In genomic region chr13:103920261-103920932, GRCm38 (mm10) we compare ENCODE assay signal across 8 mouse cellular contexts. TPM values are rescaled to one million over a fixed set of nuclear protein-coding genes. Genes with fewer than 3 reads are reported as not detected.
DNase-seq lines count a peak whose midpoint lies in the region; ATAC-seq and TF ChIP-seq lines count a peak whose summit lies in the region.

Erbin (minus strand) TSS chr13:103920514.

- no peak for TF ChIP-seq POLR2A in ES-Bruce4 (IDR thresholded peaks at IDR 0.05; ENCODE audit: insufficient read depth, low read length)
- peak; percentile 38 for TF ChIP-seq POLR2A in thymus, adult 2 months (IDR thresholded peaks at IDR 0.05; ENCODE audit: control insufficient read depth, extremely low read depth, insufficient read depth, low read length, poor library complexity)

- H3K9ac ChIP-seq in ES-Bruce4 (ENCODE audit: low read depth, poor library complexity, severe bottlenecking) = peak within 1 kb of the TSS; percentile 100
- H3K9ac ChIP-seq in forebrain, embryonic 16.5 days (replicated peaks; ENCODE audit: low read depth, low read length) = peak within 1 kb of the TSS; percentile 98
- peak within 1 kb of the TSS; percentile 99 for H3K9ac ChIP-seq in lung, embryonic 14.5 days

- TF ChIP-seq EP300 in ES-Bruce4 (IDR thresholded peaks at IDR 0.05; ENCODE audit: insufficient read depth, low read depth, low read length) = no peak

- no peaks in the 10 kb centered on the region for H3K4me1 ChIP-seq in ES-Bruce4 (ENCODE audit: control insufficient read depth, insufficient read depth, low read length)
- peaks cover 19% of the 10 kb centered on the region for H3K4me1 ChIP-seq in forebrain, embryonic 16.5 days (replicated peaks; ENCODE audit: control insufficient read depth, insufficient read depth, low read length)
- H3K4me1 ChIP-seq in lung, embryonic 14.5 days (ENCODE audit: insufficient read depth) = peaks cover 9% of the 10 kb centered on the region; the same call in 1 of the 2 replicates
- H3K4me1 ChIP-seq in thymus, adult 2 months (replicated peaks; ENCODE audit: control insufficient read depth, insufficient read depth, low read length) = no peaks in the 10 kb centered on the region

- TF ChIP-seq CTCF in ES-Bruce4 (IDR thresholded peaks at IDR 0.05; ENCODE audit: low read depth, low read length) = no peak
- no peak for TF ChIP-seq CTCF in layer of hippocampus, adult 2 months (conservative IDR thresholded peaks at IDR 0.05)
- no peak for TF ChIP-seq CTCF in lung, embryonic 14.5 days (IDR thresholded peaks at IDR 0.05; ENCODE audit: low read depth)
- no peak for TF ChIP-seq CTCF in thymus, adult 2 months (IDR thresholded peaks at IDR 0.05; ENCODE audit: borderline replicate concordance, control insufficient read depth, extremely low read depth, insufficient read depth, low read length, poor library complexity)

- H3K27ac ChIP-seq in ES-Bruce4 (ENCODE audit: insufficient read depth, low read length) = peak within 1 kb of the TSS; percentile 82
- peak within 1 kb of the TSS; percentile 100 for H3K27ac ChIP-seq in forebrain, embryonic 16.5 days (ENCODE audit: low read length)
- H3K27ac ChIP-seq in layer of hippocampus, adult 2 months = peak within 1 kb of the TSS; percentile 94
- H3K27ac ChIP-seq in lung, embryonic 14.5 days (ENCODE audit: low read depth) = peak within 1 kb of the TSS; percentile 100
- H3K27ac ChIP-seq in thymus, adult 2 months (ENCODE audit: control insufficient read depth, insufficient read depth, low read length) = peak within 1 kb of the TSS; percentile 87

- peak; percentile 12 to 39 for DNase-seq in cerebellum, adult 18-20 months
- peak; percentile 75 for DNase-seq in heart, postnatal 25 days (ENCODE audit: low spot score)
- peak; percentile 44 to 48 for DNase-seq in layer of hippocampus, adult 2 months (ENCODE audit: low spot score in 2 of 2)
- peak; percentile 81 for DNase-seq in lung, embryonic 14.5 days
- peak; percentile 79 for DNase-seq in thymus, adult 2 months

- peaks cover 6% of the 10 kb centered on the region for H3K27me3 ChIP-seq in ES-Bruce4 (ENCODE audit: control insufficient read depth, insufficient read depth, low read length, poor library complexity, severe bottlenecking)
- H3K27me3 ChIP-seq in forebrain, embryonic 16.5 days (replicated peaks; ENCODE audit: control insufficient read depth, insufficient read depth, low read length) = peaks cover 6% of the 10 kb centered on the region
- no peaks in the 10 kb centered on the region for H3K27me3 ChIP-seq in lung, embryonic 14.5 days (ENCODE audit: insufficient read depth, low read length)
- H3K27me3 ChIP-seq in thymus, adult 2 months (ENCODE audit: control insufficient read depth, insufficient read depth, low read length) = no peaks in the 10 kb centered on the region

- intact Hi-C loops in heart, postnatal 25 days (cut with DNase I) = loop anchor here (2.0 to 5.0 kb wide), 4 partner anchors 63 to 146 kb away; partner anchors contain the start of gene Srek1

- H3K36me3 ChIP-seq in ES-Bruce4 (ENCODE audit: control insufficient read depth, insufficient read depth, low read length, poor library complexity, severe bottlenecking) = no peaks in the 10 kb centered on the region
- H3K36me3 ChIP-seq in forebrain, embryonic 16.5 days (ENCODE audit: control insufficient read depth, insufficient read depth) = no peaks in the 10 kb centered on the region
- no peaks in the 10 kb centered on the region for H3K36me3 ChIP-seq in lung, embryonic 14.5 days (ENCODE audit: insufficient read depth)
- no peaks in the 10 kb centered on the region for H3K36me3 ChIP-seq in thymus, adult 2 months (ENCODE audit: control insufficient read depth, insufficient read depth, low read length)

- peak; percentile 49 for ATAC-seq in forebrain, embryonic 16.5 days
- peak; percentile 69 for ATAC-seq in lung, embryonic 14.5 days (ENCODE audit: insufficient read depth)
- peak; percentile 47 for ATAC-seq in neutrophil, adult 5-6 weeks (ENCODE audit: extremely low read depth, insufficient number of reproducible peaks, low FRiP score, poor library complexity, severe bottlenecking)

- peak within 1 kb of the TSS; percentile 85 for H3K4me2 ChIP-seq in forebrain, embryonic 16.5 days (ENCODE audit: low read length)
- H3K4me2 ChIP-seq in lung, embryonic 14.5 days = peak within 1 kb of the TSS; percentile 81

- WGBS in forebrain, embryonic 16.5 days = under 1% methylated on average over 67 of the region's 93 CpGs
- under 1% methylated on average over 92 of the region's 93 CpGs for WGBS in lung, embryonic 14.5 days
- under 1% methylated on average over 91 of the region's 93 CpGs for WGBS in thymus, adult 2 months

- peak within 1 kb of the TSS; percentile 98 for H3K4me3 ChIP-seq in ES-Bruce4 (ENCODE audit: low read depth, low read length)
- H3K4me3 ChIP-seq in forebrain, embryonic 16.5 days (replicated peaks; ENCODE audit: low read length) = peak within 1 kb of the TSS; percentile 84
- peak within 1 kb of the TSS; percentile 66 for H3K4me3 ChIP-seq in layer of hippocampus, adult 2 months
- peak within 1 kb of the TSS; percentile 97 for H3K4me3 ChIP-seq in lung, embryonic 14.5 days (ENCODE audit: low read depth, low read length)
- peak within 1 kb of the TSS; percentile 98 for H3K4me3 ChIP-seq in thymus, adult 2 months (ENCODE audit: control insufficient read depth, insufficient read depth, low read length)

- H3K9me3 ChIP-seq in ES-Bruce4 (replicated peaks; ENCODE audit: control insufficient read depth, insufficient read depth, low read length, poor library complexity, severe bottlenecking) = no peaks in the 10 kb centered on the region
- H3K9me3 ChIP-seq in forebrain, embryonic 16.5 days (ENCODE audit: control insufficient read depth, low read length) = no peaks in the 10 kb centered on the region
- H3K9me3 ChIP-seq in lung, embryonic 14.5 days (ENCODE audit: low read depth, low read length) = no peaks in the 10 kb centered on the region

RNA-seq across cellular contexts. Expression of gene Erbin, which starts in this region (rescaled TPM):
- 23.9 and 28.1 TPM in 2 replicates for polyA plus RNA-seq in ES-Bruce4 (2011; ENCODE audit: insufficient read depth, insufficient read length, low read depth, missing spikeins)
- polyA plus RNA-seq in forebrain, embryonic 16.5 days (2015; fragmentation: Nextera tagmentation; extraction: Ambion mirVana) = 8.8 and 10.2 TPM in 2 replicates
- 10 to 100 TPM; 44.0 to 48.6 TPM for total RNA-seq in heart, postnatal 25 days (2021)
- 10 to 100 TPM; 43.0 to 43.7 TPM for total RNA-seq in layer of hippocampus, adult 2 months (2021)
- 30.7 and 32.5 TPM in 2 replicates for polyA plus RNA-seq in lung, embryonic 14.5 days (2014; fragmentation: Nextera tagmentation; extraction: Ambion mirVana)
- 160 and 170 TPM in 2 replicates for total RNA-seq in neutrophil, adult 5-6 weeks (2017)
- polyA plus RNA-seq in thymus, adult 2 months (2012; rRNA removed) = 19.7 and 20.4 TPM in 2 replicates

Comparison
In these comparisons a context has a peak if more than half of its experiments do, and no peak if none do; other contexts are left out.
1. Peak in every context shown above with its lines: DNase-seq, ATAC-seq, H3K4me3 ChIP-seq and H3K27ac ChIP-seq.
2. DNase-seq: peak in every context shown above with its lines; median percentile 81 in lung, embryonic 14.5 days; 79 in thymus, adult 2 months; 75 in heart, postnatal 25 days; 46 in layer of hippocampus, adult 2 months; 26 in cerebellum, adult 18-20 months.